Mouse (Mus musculus): Measurements from ENCODE around the gene Gm45837. TPM values are rescaled to one million over a fixed set of nuclear protein-coding genes. Genes with fewer than 3 reads are reported as not detected.

The Gm45837 gene
- polyA plus RNA-seq, 2 experiments = not detected

GRCm38 (mm10) chr7:101453725-101454124, 43.0 kb downstream of the Gm45837 start:
- H3K4me1 ChIP-seq (replicated peaks; ENCODE audit: control insufficient read depth in 2 of 2, insufficient read depth in 2 of 2, low read length in 1 of 2) = no peaks in the 10 kb centered on the region
- no peak for TF ChIP-seq EP300 (IDR thresholded peaks at IDR 0.05; ENCODE audit: low read depth)
- no peak for TF ChIP-seq CTCF (IDR thresholded peaks at IDR 0.05; ENCODE audit: low read depth)
- WGBS (ENCODE audit: insufficient replicate concordance) = 24% methylated on average over 8 of the region's 8 CpGs
- no peak overlapping the region for H3K4me3 ChIP-seq (ENCODE audit: insufficient read depth in 1 of 2, low read depth in 2 of 2, low read length in 2 of 2)
- H3K9ac ChIP-seq (replicated peaks) = no peak overlapping the region
- ATAC-seq (ENCODE audit: insufficient read depth) (no peak), DNase-seq (ENCODE audit: low read depth in 3 of 3, low spot score in 3 of 3) (no peak)
- peaks cover 21% of the 10 kb centered on the region for H3K27me3 ChIP-seq (ENCODE audit: control insufficient read depth, insufficient read depth, low read length)
- no peak overlapping the region for H3K27ac ChIP-seq
- H3K4me2 ChIP-seq (ENCODE audit: low read depth) = no peak overlapping the region
- no peaks in the 10 kb centered on the region for H3K36me3 ChIP-seq (replicated peaks; ENCODE audit: control insufficient read depth, insufficient read depth, low read depth)
- no peaks in the 10 kb centered on the region for H3K9me3 ChIP-seq (ENCODE audit: control insufficient read depth, low read length)

- no peaks in the 10 kb centered on the region for H3K9me3 ChIP-seq (ENCODE audit: control insufficient read depth, low read length)
- no peak for TF ChIP-seq CTCF (IDR thresholded peaks at IDR 0.05; ENCODE audit: low read depth)
- no peak for DNase-seq (ENCODE audit: low read depth in 3 of 3, low spot score in 3 of 3)
- no peak overlapping the region for H3K9ac ChIP-seq (replicated peaks)
- H3K36me3 ChIP-seq (replicated peaks; ENCODE audit: control insufficient read depth, insufficient read depth, low read depth) = no peaks in the 10 kb centered on the region
- H3K27me3 ChIP-seq (ENCODE audit: control insufficient read depth, insufficient read depth, low read length) = peaks cover 21% of the 10 kb centered on the region
- WGBS (ENCODE audit: insufficient replicate concordance) = 34% methylated on average over 9 of the region's 9 CpGs
- H3K4me2 ChIP-seq (ENCODE audit: low read depth) = no peak overlapping the region
- ATAC-seq (ENCODE audit: insufficient read depth) = no peak
- H3K27ac ChIP-seq = no peak overlapping the region
- H3K4me1 ChIP-seq (replicated peaks; ENCODE audit: control insufficient read depth in 2 of 2, insufficient read depth in 2 of 2, low read length in 1 of 2) = no peaks in the 10 kb centered on the region
- no peak overlapping the region for H3K4me3 ChIP-seq (ENCODE audit: insufficient read depth in 1 of 2, low read depth in 2 of 2, low read length in 2 of 2)
Measured at GRCm38 (mm10) chr7:101454479-101454878, 43.8 kb downstream of the Gm45837 start.

- no peak overlapping the region for H3K4me3 ChIP-seq (ENCODE audit: insufficient read depth in 1 of 2, low read depth in 2 of 2, low read length in 2 of 2)
- ATAC-seq (ENCODE audit: insufficient read depth) (no peak), DNase-seq (ENCODE audit: low read depth in 3 of 3, low spot score in 3 of 3) (no peak)
- no peak overlapping the region for H3K9ac ChIP-seq (replicated peaks)
- H3K4me1 ChIP-seq (replicated peaks; ENCODE audit: control insufficient read depth in 2 of 2, insufficient read depth in 2 of 2, low read length in 1 of 2) = no peaks in the 10 kb centered on the region
- H3K27ac ChIP-seq = no peak overlapping the region
- TF ChIP-seq EP300 (IDR thresholded peaks at IDR 0.05; ENCODE audit: low read depth) = no peak
- no peak for TF ChIP-seq CTCF (IDR thresholded peaks at IDR 0.05; ENCODE audit: low read depth)
- WGBS (ENCODE audit: insufficient replicate concordance) = 51% methylated on average over 6 of the region's 6 CpGs
- no peak overlapping the region for H3K4me2 ChIP-seq (ENCODE audit: low read depth)
- peaks cover 21% of the 10 kb centered on the region for H3K27me3 ChIP-seq (ENCODE audit: control insufficient read depth, insufficient read depth, low read length)
- no peaks in the 10 kb centered on the region for H3K36me3 ChIP-seq (replicated peaks; ENCODE audit: control insufficient read depth, insufficient read depth, low read depth)
- no peaks in the 10 kb centered on the region for H3K9me3 ChIP-seq (ENCODE audit: control insufficient read depth, low read length)
Measured at GRCm38 (mm10) chr7:101455141-101455540, 44.5 kb downstream of the Gm45837 start.

GRCm38 (mm10) chr7:101456318-101456717, 45.6 kb downstream of the Gm45837 start:
- H3K4me3 ChIP-seq (ENCODE audit: insufficient read depth in 1 of 2, low read depth in 2 of 2, low read length in 2 of 2) = no peak overlapping the region
- 52% methylated on average over 4 of the region's 4 CpGs for WGBS (ENCODE audit: insufficient replicate concordance)
- DNase-seq (ENCODE audit: low read depth in 3 of 3, low spot score in 3 of 3) (no peak), ATAC-seq (ENCODE audit: insufficient read depth) (no peak)
- H3K9ac ChIP-seq (replicated peaks) = no peak overlapping the region
- peaks cover 11% of the 10 kb centered on the region for H3K27me3 ChIP-seq (ENCODE audit: control insufficient read depth, insufficient read depth, low read length)
- H3K4me1 ChIP-seq (replicated peaks; ENCODE audit: control insufficient read depth in 2 of 2, insufficient read depth in 2 of 2, low read length in 1 of 2) = no peaks in the 10 kb centered on the region
- H3K36me3 ChIP-seq (replicated peaks; ENCODE audit: control insufficient read depth, insufficient read depth, low read depth) = no peaks in the 10 kb centered on the region
- no peaks in the 10 kb centered on the region for H3K9me3 ChIP-seq (ENCODE audit: control insufficient read depth, low read length)
- H3K4me2 ChIP-seq (ENCODE audit: low read depth) = no peak overlapping the region
- TF ChIP-seq EP300 (IDR thresholded peaks at IDR 0.05; ENCODE audit: low read depth) (no peak), CTCF (IDR thresholded peaks at IDR 0.05; ENCODE audit: low read depth) (no peak)
- H3K27ac ChIP-seq = no peak overlapping the region

- no peak overlapping the region for H3K27ac ChIP-seq
- no peaks in the 10 kb centered on the region for H3K4me1 ChIP-seq (replicated peaks; ENCODE audit: control insufficient read depth in 2 of 2, insufficient read depth in 2 of 2, low read length in 1 of 2)
- TF ChIP-seq CTCF (IDR thresholded peaks at IDR 0.05; ENCODE audit: low read depth) (no peak), EP300 (IDR thresholded peaks at IDR 0.05; ENCODE audit: low read depth) (no peak)
- DNase-seq (ENCODE audit: low read depth in 3 of 3, low spot score in 3 of 3) (no peak), ATAC-seq (ENCODE audit: insufficient read depth) (no peak)
- H3K4me2 ChIP-seq (ENCODE audit: low read depth) = no peak overlapping the region
- H3K27me3 ChIP-seq (ENCODE audit: control insufficient read depth, insufficient read depth, low read length) = peaks cover 6% of the 10 kb centered on the region
- H3K9me3 ChIP-seq (ENCODE audit: control insufficient read depth, low read length) = no peaks in the 10 kb centered on the region
- no peaks in the 10 kb centered on the region for H3K36me3 ChIP-seq (replicated peaks; ENCODE audit: control insufficient read depth, insufficient read depth, low read depth)
- 21% methylated on average over 5 of the region's 5 CpGs for WGBS (ENCODE audit: insufficient replicate concordance)
- H3K4me3 ChIP-seq (ENCODE audit: insufficient read depth in 1 of 2, low read depth in 2 of 2, low read length in 2 of 2) = no peak overlapping the region
- H3K9ac ChIP-seq (replicated peaks) = no peak overlapping the region
Measured at GRCm38 (mm10) chr7:101456789-101457188, 46.1 kb downstream of the Gm45837 start.

All from liver, embryonic 14.5 days (tissue).